Mouse (Mus musculus): ENCODE data around the gene Comt.

DNA sequence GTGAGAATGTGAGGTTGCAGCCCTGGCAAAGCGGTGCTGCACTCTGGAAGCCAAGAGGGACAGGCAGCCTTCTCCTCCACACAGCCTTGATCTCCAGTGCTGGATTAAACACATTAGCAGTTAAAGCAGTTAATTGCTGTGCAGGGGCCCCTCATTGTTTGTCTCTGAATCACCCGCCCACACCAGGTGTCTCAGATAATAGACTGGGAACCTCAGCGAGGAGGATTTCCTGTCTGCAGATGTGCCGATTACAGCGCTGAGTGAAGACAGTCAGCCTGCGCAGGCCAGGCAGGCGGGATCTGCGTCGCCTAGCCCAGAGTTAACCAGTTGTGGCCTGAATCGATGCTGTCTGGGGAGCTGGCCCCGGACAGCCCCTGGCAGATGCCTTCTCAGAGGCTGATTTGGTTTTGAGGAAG lies 33.3 kb upstream of the Comt start:
- no peak for TF ChIP-seq ZNF384 (IDR thresholded peaks at IDR 0.05; ENCODE audit: low read depth, low read length)
- TF ChIP-seq MAFK (IDR thresholded peaks at IDR 0.05; ENCODE audit: insufficient read depth, low read depth, low read length): no peak
